Mouse (Mus musculus) c-Kit-positive CD71-positive TER-119-positive erythroid progenitor cells, embryonic 14.5 days (primary cell): ENCODE results near the gene Cep250.
"Not testable (repeated sequence)": the region's sequence is repeated elsewhere in the genome, so short reads cannot be mapped to it uniquely, and the experiment has no call there.

Experiments
- DNase-seq: peaks from one replicate; pipeline ENCODE4 v3.0.0-alpha.2; 2013; ENCODE audit warnings: low spot score

The Cep250 gene

DNA sequence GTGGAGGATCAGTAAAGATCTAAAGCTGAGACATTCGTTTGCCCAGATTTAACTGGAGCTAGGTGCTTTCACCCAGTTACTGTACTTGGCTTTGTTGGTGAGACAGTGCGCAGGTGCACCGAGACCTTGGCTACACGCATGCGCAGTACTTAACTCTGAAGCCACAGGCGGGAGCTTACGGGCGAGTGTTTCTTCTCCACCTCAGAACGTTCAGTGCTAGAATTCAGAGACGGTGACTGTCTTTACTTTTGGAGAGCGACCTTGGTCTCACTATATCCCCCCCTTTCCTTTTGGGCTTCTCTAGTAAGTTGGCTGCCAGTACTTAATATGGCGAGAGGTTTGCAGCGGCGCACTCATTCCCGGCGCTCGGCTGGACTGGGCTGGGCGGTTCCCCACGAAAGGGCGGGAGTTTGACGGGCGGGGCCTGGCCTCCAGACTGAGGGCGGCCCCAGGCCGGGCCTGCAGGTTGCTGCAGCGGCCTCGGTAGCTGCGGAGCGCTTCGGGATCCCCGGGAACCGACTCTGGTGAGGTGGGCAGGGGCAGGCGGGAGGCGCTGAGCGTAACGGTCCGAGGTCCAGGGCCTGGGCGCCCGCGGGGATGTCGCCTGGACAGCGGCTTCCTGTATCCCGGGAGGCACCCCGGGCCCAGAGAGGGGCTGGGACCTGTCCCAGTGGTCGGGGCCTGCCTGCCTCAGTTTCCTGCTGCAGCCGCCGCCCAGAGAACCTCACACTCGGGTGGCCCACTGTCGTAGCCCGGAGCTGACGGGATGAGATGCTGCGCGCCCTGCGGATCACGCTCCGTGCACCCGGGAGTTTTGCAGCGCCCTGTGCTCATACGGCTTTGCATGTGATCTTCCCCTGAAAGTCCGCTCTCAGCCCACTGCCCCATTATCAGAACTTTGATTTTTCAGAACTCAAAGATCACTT, at the start of gene Cep250:
Gene Cep250 (plus strand): TSS at position 325 of the 926 bp plus-strand sequence.
- peak; percentile 92 for DNase-seq

DNA sequence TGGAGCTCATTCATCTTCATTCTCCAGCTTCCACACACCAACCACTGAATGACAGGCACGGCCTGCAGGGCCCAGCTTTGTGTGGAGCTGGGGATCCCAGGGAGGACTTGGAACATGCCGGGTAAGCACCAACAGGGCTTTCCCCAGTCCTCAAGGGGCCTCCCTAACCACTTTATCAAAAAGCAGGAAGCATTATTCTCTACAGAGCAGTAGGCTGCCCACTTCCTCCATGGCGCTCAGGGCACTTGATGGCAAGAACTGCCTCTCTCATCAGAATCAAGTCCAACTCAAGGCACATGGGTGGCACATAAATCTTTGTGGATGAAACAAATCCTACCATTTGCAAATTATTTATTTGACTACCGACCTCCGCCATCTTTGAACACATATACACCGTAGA, 41.6 kb upstream of the Cep250 start:
- DNase-seq: no peak

DNA sequence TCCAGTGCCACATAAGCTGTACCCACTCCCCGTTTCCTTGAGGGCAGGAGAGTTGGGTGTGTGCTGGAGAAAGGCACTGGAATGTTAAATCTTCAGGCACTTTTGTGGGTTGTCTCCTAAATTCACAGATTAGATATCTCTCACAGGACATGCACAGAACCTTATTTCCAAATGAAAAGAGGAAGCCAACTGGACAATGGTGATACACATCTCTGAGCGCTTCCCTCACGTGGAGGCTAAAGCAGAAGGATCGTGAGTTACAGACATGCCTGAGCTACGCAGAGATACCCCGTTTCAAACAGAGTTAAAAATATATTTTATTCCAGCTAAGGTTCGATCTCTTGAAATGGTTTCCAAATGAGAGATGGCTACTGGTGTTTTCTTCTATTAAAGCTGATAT, 33.1 kb upstream of the Cep250 start:
- DNase-seq: no peak

DNA sequence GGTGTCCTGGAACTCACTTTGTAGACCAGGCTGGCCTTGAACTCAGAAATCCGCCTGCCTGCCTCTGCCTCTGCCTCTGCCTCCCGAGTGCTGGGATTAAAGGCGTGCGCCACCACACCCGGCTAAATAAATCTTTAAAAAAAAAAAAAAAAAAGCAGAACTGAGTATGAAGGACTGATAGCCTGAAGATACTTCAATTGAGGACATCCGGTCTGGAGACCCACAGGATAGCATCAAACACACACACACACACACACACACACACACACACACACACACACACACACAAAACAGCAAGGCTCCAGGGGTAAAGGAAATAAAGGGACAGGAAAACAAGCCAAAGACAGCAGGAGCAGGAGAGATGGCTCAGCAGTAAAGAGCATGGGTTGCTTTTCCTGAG, 31.0 kb upstream of the Cep250 start:
- DNase-seq: not testable (repeated sequence)

DNA sequence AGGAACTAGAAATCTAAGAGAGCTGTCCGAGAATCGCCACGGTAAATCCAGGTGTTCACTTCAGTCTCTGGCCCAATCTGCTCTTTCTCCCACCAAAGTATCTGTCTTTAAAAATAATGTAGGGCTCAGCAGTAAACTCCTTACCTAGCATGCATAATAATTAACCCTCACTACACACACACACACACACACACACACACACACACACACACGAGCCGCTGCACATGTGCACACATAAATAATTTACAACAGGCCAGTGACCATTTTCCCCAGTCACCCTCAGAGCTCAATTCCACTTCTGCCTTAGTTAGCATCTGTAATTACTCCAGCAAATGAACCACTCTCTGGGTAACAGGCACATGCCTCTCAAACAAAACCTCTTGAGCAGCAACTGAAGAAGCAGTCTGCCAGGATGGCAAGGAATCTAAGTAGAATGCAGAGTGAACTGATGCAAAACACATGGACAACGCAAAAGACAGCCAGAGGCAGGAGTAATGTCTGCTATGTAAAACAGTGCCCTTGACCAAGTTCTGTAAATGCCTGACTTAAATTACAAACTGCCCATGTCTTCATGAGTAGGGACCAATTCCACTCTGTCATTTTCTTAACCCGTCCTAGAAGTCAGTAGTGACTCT, 27.4 kb upstream of the Cep250 start:
- no peak for DNase-seq

DNA sequence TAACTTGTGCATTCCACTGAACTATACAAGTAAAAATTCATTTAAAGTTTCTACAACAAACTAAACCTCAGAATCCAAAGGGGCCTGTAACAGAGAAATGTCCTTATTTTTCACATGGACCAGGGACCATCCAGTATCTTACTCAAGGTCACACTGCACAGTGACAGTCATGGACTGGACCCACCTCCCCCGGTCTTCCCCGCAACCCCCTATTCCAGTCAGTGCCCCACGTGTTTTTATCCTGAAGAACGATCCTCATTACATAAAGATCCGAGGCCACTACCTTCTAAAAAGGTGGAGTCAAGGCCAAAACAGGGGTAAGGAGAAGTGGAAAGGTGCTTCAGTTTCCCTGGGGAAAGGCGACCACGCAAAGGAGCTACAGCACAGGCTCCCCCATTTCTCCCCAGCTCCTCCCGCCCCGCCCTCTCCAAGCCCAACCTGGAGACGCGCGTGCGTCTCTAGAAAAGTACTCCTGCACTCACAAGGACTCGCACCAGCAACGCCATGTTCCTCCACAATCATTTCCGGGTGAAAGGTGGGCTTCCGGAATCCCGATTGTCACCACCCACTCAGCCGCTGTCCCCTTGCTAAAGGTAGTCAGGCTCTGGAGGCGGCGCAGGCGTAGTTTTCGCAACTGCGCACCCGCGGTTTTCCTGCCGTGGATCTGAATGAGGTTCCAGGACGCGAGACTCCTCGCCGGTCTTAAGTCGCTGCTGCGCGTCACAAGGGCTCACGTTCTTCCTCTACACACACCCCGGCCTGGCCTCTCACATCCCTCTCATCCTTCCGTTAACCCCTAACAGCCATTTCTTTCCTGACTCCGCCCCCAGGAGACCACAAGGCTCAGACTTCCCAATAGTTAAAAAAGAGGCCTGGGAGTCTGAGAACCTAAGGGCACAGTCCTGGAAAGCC, 26.5 kb upstream of the Cep250 start, which contains the start of gene Uqcc1:
Gene Uqcc1 (minus strand): TSS at position 780 of the 912 bp plus-strand sequence.
- DNase-seq: peak; percentile 95

DNA sequence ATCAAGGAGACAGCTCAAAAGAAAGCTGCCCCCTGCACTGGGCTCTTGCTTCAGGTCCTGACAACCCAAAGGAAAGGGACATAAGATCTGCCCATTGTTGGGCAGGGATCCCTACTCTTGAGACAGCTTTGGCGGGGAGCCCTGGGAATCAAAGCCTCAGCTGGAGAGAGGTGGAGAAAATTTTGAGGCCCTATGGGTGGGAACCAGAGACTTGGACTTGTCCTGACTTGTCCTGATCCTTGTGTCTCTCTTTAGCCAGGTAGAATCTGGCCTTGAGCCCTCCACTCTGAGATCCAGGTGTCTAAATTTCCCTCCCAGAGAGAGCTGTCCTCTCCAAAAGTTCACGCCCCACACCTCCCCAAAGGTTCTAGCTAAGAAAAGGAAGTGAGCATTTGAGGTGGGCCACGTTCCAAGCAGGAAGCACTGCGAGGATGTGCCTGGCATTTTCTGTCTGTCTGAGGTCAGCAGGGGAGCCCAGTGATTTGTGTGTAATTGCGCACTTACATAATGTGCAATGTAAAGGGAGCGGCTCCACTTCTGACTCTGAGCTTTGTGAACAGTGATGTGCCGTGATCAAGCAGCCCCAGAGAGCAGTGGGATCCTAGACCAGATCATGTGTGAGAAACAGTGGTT, 16.2 kb upstream of the Cep250 start:
- DNase-seq: no peak

DNA sequence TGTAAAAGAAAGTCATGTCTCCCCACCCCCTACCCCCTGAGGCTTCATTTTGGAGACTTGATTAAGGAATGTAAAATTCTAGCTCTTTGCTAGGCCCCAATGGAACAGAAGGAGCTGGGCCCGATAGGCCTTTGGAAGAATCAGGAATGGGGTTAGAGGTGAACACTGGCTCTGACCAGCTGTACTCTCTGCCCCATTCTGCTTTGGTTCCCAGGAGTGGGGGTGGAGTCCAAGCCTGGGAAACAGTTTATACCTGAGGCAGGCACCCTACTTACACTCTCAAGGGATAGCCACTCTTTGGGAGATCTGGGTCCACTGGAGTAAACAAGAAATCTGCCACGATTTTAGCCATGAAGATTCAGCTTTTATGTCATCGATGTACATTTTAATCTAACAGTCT, 15.6 kb upstream of the Cep250 start, which contains the start of gene Gm15557:
Gene Gm15557 (plus strand): TSS at position 48 of the 400 bp plus-strand sequence.
- DNase-seq: no peak

DNA sequence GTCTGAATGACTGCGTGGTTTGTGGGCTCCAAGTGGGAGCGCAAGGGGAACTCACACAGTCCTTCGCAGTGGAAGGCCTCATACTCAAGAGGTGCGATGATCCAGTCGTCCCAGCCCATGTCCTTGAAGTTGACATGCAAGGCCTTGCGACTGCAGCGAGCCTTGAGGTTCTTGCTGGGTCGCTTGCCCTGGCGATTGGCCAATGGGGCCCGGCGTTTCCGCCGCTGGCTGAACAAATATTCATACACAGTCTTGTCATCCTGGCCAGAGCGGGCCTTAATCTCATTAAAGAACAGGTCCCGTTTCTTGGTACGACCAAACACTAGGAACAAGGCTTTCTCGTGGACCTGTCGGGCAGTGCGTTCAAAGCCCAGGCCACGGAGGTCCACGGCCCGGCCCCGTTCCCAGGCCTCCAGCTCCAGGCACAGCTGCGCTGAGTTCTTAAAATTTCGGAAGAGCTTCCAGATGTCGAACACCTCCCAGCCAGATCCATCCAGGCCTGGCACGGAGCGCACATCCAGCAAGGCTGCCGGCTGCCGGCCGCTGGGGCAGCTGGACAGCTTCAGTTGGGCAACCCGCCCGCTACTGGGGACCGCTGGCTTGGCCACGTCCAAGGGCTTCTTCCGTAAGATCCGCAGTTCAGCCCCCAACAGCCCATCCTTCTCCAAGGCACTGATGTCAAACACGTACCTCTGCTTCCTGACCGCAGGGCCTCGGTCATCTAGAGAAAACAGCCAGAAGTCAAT, 14.4 kb upstream of the Cep250 start:
- no peak for DNase-seq

DNA sequence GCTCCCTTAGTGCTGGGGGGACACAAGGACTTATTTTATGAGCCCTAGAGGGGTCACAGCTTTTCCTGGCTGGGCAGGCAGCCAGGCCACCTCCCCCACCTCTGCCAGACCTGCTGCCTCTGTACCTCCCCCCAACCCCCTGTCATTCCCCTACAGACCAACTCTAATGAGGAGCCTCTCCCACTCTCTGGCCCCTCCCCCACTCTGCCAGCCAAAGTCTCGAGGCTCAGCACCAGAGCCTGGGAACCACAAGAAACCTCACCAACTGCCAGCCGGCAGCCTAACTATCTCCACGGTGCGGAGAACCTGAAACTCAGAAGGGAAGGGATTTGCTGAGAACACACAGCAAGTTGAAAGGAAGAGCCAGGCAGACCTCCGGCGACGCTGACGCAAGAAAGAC, 12.8 kb upstream of the Cep250 start:
- DNase-seq: no peak

DNA sequence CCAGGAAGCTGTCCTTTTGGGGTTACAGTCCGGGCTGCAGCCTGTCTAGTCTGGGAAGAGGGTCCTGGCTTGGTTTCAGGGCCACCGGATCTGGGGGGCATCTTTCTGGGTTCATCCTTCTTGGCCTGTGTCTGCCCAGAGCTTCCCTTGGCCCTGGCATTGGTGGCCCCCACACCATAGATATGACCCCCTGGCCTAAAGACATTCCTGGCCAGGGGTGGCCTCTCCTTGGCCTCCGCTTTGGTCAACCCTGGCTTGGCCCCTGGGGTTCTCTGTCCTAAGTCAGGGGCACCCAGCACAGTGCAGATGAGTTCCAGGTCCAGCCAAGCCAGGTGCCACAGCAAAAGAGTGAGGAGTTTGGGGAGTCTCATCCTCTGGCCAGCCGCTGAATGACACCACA, 11.6 kb upstream of the Cep250 start:
- DNase-seq: no peak

DNA sequence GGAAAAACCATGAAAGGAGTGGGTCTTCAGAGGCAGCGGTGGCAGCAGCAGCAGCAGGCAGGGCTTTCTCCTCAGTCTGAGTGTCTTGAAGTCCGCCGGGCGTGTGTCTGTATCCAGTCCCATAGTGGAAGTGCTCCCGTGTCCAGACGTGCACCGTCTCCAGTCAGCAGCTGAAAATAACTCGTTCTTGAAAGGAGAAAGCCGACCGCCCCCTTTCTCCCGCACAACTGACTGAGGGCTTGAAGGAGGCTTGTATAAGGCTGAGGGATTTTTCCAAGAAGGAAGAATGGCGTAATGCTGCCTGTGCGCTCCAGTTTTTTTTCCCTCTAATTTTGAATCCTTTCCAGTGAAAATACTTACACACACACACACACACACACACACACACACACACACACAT, 11.1 kb upstream of the Cep250 start, which contains the start of gene Gdf5:
Gene Gdf5 (minus strand): TSS at position 244 of the 400 bp plus-strand sequence.
- DNase-seq: no peak

DNA sequence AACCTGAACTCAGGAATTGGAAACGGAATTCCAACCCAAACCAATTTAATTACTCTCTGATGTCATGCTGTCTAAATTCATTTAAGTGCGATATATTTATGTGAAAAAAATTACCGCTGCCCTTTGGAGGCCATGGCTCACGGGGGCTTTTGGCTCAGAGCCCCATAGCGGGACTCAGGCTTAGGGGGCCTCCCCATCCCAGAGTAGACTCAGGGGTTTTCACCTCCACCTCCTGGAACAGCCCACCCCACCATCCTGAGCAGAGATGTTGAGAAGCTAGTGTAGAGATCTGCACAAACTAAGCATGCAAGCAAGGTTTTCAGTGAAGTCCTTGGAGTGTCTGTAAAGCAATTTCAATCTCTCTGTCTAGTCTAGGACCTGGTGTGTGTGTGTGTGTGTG, 10.7 kb upstream of the Cep250 start:
- DNase-seq: no peak

DNA sequence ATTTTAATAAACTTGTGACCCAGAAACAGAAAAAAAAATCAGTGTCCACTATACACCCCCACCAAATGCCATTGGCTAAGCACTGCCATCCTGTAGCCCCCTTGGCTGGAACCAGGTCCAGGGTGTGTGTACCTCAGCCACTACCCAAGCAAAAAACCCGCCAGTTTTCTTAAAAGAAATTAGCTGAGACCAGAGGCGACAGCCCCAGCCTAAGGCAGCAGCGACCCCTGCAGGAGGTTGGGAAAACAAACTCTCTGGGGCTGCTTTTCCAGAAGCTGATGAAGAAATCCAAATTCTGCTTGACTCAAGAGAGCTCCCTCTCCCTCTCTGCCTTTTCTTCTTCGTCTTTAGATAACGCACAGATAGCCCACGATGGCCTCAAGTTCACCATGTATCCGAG, 10.2 kb upstream of the Cep250 start:
- DNase-seq: peak; percentile 78

DNA sequence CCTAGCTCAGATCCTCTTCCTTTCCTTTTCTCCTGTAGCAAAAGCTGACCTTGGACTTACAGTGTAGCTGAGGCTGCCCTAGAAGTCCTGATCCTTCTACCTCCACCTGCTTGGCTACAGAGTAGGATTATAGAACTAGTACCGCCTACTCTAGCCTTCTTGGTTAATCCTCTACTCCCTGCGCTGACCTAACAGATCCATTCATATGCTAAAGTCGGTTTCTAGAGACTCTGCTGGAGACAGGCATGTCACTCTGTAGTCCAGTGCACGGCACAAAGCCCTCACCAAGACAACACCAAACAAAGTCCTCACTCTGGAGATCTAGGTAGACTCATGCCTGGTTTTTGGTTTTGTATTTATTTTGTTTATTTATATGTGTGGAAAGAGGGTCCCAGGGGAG, 9.8 kb upstream of the Cep250 start:
- DNase-seq: no peak

DNA sequence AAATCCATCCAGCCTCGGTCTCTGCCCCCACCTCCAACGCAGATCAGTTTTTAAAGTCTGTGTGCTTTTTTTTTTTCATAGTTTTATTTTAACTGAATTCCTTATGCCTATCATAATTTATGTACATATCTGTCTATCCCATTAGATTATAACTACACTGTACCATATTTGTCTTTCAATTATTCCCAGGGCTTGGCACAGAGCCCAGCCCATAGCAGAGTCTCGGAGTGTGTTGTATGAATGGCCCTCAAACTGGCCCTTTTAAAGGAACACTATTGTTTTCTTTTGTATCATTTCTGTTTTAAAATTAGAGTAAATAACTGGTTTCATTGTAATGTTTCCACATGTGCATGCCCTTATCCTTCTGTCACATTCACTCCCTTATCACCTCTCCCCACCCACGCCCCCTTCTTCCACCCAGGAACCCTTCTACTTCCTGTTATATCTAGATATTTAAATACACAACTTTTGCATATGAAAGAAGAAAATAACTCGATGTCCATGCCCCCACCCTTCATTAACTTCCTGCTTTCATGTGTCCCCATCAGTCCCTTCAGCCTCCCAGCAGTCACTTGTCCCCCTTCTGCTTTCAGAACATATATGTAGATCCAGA, 8.8 kb upstream of the Cep250 start:
- DNase-seq: peak; percentile 71

DNA sequence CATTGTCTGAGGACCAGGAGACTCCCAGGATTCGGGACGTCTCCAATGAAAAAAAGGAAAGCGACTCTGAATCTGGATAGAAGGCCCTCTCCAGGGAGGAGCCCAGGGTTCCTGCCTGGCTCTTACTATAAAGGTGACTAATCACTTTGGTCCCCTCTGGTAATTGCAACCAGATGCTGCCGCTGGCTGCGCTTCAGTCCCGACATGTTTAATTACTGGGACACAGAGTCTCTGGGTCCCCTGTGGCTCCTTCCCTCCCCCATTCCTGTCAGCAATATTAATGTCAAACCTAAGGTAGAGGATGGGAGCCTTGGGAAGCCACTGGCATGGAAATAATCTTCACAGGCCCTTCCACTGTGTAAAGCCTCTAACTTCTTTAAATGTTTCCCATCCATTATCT, 6.9 kb upstream of the Cep250 start:
- DNase-seq: no peak

DNA sequence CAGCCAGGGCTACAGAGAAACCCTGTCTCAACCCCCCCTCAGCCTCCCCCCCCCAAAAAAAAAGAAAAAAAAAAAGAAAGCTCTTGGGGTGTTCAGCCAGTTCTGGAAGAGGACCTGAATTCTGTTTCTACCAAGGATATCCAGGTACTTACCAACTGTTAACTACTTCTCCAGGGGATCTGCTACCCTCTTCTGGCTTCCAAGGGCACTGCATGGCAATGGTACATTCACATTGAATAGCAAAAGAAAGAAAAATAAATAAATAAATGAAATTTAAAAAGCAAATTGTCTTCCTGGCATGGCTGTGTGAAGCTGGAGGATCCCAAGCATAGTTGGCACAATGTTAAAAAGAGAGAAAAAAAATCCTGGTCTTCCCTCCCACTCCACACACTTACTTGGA, 4.3 kb upstream of the Cep250 start:
- peak; percentile 48 for DNase-seq

DNA sequence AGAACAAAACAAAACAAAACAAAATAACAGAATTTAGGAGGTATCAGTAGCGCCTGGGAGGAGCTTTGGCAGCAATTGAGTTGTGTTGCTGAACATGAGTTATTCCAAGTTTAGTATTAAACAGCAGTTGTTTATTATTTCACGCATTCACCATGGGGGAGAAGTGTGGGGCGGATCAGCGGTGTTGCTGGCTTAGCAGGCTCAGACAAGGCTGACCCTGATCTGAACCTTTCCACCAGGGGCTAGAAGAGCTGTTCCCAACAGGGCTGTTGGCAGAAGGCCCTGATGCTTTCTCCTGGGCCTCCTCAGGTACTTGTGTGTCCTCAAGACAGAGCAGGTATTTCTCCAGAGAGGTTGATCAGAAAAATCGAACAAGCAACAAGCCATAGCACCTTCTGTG, 3.7 kb downstream of the Cep250 start:
- no peak for DNase-seq

DNA sequence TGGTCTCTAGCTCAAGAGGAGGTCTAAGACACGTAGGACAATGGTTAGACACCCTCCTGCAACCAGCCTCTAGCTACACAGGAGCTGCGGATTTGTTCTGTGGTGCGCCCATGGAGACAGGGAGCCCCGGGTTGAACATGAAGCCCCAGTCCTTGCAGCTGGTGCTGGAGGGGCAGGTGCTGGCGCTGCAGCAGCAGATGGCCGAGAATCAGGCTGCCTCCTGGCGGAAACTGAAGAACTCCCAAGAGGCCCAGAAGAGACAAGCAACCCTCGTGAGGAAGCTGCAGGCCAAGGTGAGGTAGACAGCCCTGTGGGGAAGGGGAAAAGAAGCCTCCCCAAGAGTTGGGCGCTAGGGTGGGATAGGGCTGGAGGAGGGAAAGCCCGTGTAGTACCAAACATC, 5.6 kb downstream of the Cep250 start:
- no peak for DNase-seq

DNA sequence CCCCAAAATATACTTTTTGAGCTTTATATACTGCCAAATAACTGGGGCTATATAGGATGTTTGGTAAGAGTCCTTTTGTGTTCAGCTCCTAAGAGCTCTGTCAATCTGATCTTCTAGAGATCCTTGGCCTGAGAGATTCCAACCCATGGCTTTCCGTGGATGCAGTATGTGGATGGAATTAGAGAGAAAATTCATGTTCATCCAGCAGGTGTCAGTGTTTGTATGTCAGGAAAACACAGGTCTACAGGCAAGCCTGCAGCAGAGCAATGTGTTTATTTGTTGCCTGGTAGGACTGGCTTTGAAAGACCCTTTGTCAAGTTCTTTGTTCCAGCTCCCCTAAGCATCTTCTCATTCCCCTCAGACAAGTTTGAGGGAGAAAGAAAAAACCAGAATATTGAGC, 6.7 kb downstream of the Cep250 start:
- DNase-seq: no peak
